Mouse (Mus musculus): Measurements from ENCODE around the gene Snx29. TPM values are rescaled to one million over a fixed set of nuclear protein-coding genes. Genes with fewer than 3 reads are reported as not detected.
A peak's percentile ranks its signal among the peaks of the same experiment; 100 is the strongest.

Gene Snx29
- polyA plus RNA-seq, 1 experiment = 24.4 TPM

GRCm38 (mm10) chr16:11386221-11386620 lies 63.5 kb downstream of the Snx29 start:
- no peak for TF ChIP-seq CTCF (IDR thresholded peaks at IDR 0.05; ENCODE audit: control insufficient read depth, insufficient read depth, low read length)
- Histone ChIP-seq H3K4me1 (ENCODE audit: control insufficient read depth, insufficient read depth, low read length) (peaks cover 6% of the 10 kb centered on the region), H3K27ac (ENCODE audit: control insufficient read depth, insufficient read depth, low read depth, low read length, poor library complexity) (no peak overlapping the region; the same call in 1 of the 2 replicates)

DNA sequence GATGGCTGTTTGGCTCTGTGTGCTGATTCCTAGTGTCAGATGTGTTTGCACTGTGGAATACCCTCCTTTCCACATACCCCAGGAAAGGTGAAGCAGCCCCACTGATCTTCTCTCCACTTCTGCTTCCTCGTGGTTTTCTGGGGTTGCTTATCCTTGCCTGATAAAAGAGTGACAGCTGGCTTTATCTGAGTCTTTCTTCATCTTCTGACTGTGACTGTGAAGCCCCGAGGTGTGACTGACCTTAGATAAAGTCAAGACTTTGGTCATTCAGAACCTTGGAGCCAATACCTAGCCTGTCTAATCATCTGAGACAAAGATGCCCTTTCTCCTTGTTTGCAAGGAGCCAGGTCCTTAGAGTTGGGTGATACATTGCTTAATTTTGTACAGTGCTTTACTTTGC lies 65.4 kb downstream of the Snx29 start:
- Histone ChIP-seq H3K4me1 (ENCODE audit: control insufficient read depth, insufficient read depth, low read length) (peaks cover 6% of the 10 kb centered on the region), H3K4me3 (replicated peaks; ENCODE audit: control insufficient read depth, low read depth, low read length) (no peak overlapping the region), H3K27ac (ENCODE audit: control insufficient read depth, insufficient read depth, low read depth, low read length, poor library complexity) (no peak overlapping the region)
- WGBS = 5% methylated on average over 2 of the region's 2 CpGs
- TF ChIP-seq CTCF (IDR thresholded peaks at IDR 0.05; ENCODE audit: control insufficient read depth, insufficient read depth, low read length) = no peak
- TF ChIP-seq POLR2A (IDR thresholded peaks at IDR 0.05; ENCODE audit: borderline replicate concordance, control insufficient read depth, low read depth, low read length) = no peak

More at GRCm38 (mm10) chr16:11386221-11386620, 63.5 kb downstream of the Snx29 start:
- no peak overlapping the region for H3K4me3 ChIP-seq (replicated peaks; ENCODE audit: control insufficient read depth, low read depth, low read length)

- WGBS = 65% methylated on average over 2 of the region's 2 CpGs
- TF ChIP-seq CTCF (IDR thresholded peaks at IDR 0.05; ENCODE audit: control insufficient read depth, insufficient read depth, low read length) = no peak
- no peak for TF ChIP-seq POLR2A (IDR thresholded peaks at IDR 0.05; ENCODE audit: borderline replicate concordance, control insufficient read depth, low read depth, low read length)
- peaks cover 6% of the 10 kb centered on the region for H3K4me1 ChIP-seq (ENCODE audit: control insufficient read depth, insufficient read depth, low read length)
- H3K27ac ChIP-seq (ENCODE audit: control insufficient read depth, insufficient read depth, low read depth, low read length, poor library complexity) = no peak overlapping the region; the same call in 1 of the 2 replicates
- H3K4me3 ChIP-seq (replicated peaks; ENCODE audit: control insufficient read depth, low read depth, low read length) = no peak overlapping the region
Measured at GRCm38 (mm10) chr16:11389324-11389723, 66.6 kb downstream of the Snx29 start.

- 85% methylated on average over 2 of the region's 2 CpGs for WGBS
- Histone ChIP-seq H3K4me3 (replicated peaks; ENCODE audit: control insufficient read depth, low read depth, low read length) (no peak overlapping the region), H3K4me1 (ENCODE audit: control insufficient read depth, insufficient read depth, low read length) (no peaks in the 10 kb centered on the region; the same call in 1 of the 2 replicates), H3K27ac (ENCODE audit: control insufficient read depth, insufficient read depth, low read depth, low read length, poor library complexity) (no peak overlapping the region)
- TF ChIP-seq CTCF (IDR thresholded peaks at IDR 0.05; ENCODE audit: control insufficient read depth, insufficient read depth, low read length) = no peak
- no peak for TF ChIP-seq POLR2A (IDR thresholded peaks at IDR 0.05; ENCODE audit: borderline replicate concordance, control insufficient read depth, low read depth, low read length)
Measured at GRCm38 (mm10) chr16:11396570-11396969, 73.9 kb downstream of the Snx29 start.

- Histone ChIP-seq H3K4me3 (replicated peaks; ENCODE audit: control insufficient read depth, low read depth, low read length) (no peak overlapping the region), H3K4me1 (ENCODE audit: control insufficient read depth, insufficient read depth, low read length) (no peaks in the 10 kb centered on the region; the same call in 1 of the 2 replicates), H3K27ac (ENCODE audit: control insufficient read depth, insufficient read depth, low read depth, low read length, poor library complexity) (peak overlapping the region; percentile 44)
- 72% methylated on average over 4 of the region's 4 CpGs for WGBS
- TF ChIP-seq CTCF (IDR thresholded peaks at IDR 0.05; ENCODE audit: control insufficient read depth, insufficient read depth, low read length) (no peak), POLR2A (IDR thresholded peaks at IDR 0.05; ENCODE audit: borderline replicate concordance, control insufficient read depth, low read depth, low read length) (no peak)
Measured at GRCm38 (mm10) chr16:11399386-11399785, 76.7 kb downstream of the Snx29 start.

GRCm38 (mm10) chr16:11399845-11400565 lies 77.3 kb downstream of the Snx29 start:
- Histone ChIP-seq H3K27ac (ENCODE audit: control insufficient read depth, insufficient read depth, low read depth, low read length, poor library complexity) (peak overlapping the region; percentile 44), H3K4me3 (replicated peaks; ENCODE audit: control insufficient read depth, low read depth, low read length) (no peak overlapping the region), H3K4me1 (ENCODE audit: control insufficient read depth, insufficient read depth, low read length) (no peaks in the 10 kb centered on the region; the same call in 1 of the 2 replicates)
- no peak for TF ChIP-seq POLR2A (IDR thresholded peaks at IDR 0.05; ENCODE audit: borderline replicate concordance, control insufficient read depth, low read depth, low read length)
- TF ChIP-seq CTCF (IDR thresholded peaks at IDR 0.05; ENCODE audit: control insufficient read depth, insufficient read depth, low read length) = no peak
- WGBS = 74% methylated on average over 6 of the region's 6 CpGs

- WGBS = 73% methylated on average over 7 of the region's 7 CpGs
- no peak for TF ChIP-seq CTCF (IDR thresholded peaks at IDR 0.05; ENCODE audit: control insufficient read depth, insufficient read depth, low read length)
- no peak for TF ChIP-seq POLR2A (IDR thresholded peaks at IDR 0.05; ENCODE audit: borderline replicate concordance, control insufficient read depth, low read depth, low read length)
- Histone ChIP-seq H3K27ac (ENCODE audit: control insufficient read depth, insufficient read depth, low read depth, low read length, poor library complexity) (peak overlapping the region; percentile 47), H3K4me3 (replicated peaks; ENCODE audit: control insufficient read depth, low read depth, low read length) (no peak overlapping the region), H3K4me1 (ENCODE audit: control insufficient read depth, insufficient read depth, low read length) (no peaks in the 10 kb centered on the region; the same call in 1 of the 2 replicates)
Measured at GRCm38 (mm10) chr16:11400936-11401335, 78.2 kb downstream of the Snx29 start.

DNA sequence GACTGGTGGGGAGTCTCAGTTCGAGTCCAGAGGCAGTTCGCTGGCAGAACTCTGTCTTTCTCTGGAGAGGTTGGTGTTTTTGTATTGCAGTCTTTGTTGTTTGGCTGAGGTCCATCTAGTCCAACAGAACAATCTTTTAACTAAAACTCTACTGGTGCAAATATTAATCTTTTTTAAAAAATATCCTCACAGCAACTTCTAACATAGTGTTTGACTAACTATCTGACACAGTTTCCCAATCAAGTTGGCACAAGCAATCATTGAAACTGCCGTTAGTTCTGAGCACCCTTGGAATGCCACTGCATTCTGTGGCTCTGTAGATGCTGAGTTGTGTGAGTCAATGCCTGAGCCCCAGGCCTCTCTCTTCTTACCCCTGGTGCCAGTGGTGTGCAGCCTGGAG lies 82.5 kb downstream of the Snx29 start:
- WGBS = 82% methylated on average over 3 of the region's 3 CpGs
- no peak overlapping the region for H3K27ac ChIP-seq (ENCODE audit: control insufficient read depth, insufficient read depth, low read depth, low read length, poor library complexity)
- H3K4me3 ChIP-seq (replicated peaks; ENCODE audit: control insufficient read depth, low read depth, low read length) = no peak overlapping the region
- no peaks in the 10 kb centered on the region; the same call in 1 of the 2 replicates for H3K4me1 ChIP-seq (ENCODE audit: control insufficient read depth, insufficient read depth, low read length)
- TF ChIP-seq POLR2A (IDR thresholded peaks at IDR 0.05; ENCODE audit: borderline replicate concordance, control insufficient read depth, low read depth, low read length) (no peak), CTCF (IDR thresholded peaks at IDR 0.05; ENCODE audit: control insufficient read depth, insufficient read depth, low read length) (no peak)
